In the genomic region with DNA sequence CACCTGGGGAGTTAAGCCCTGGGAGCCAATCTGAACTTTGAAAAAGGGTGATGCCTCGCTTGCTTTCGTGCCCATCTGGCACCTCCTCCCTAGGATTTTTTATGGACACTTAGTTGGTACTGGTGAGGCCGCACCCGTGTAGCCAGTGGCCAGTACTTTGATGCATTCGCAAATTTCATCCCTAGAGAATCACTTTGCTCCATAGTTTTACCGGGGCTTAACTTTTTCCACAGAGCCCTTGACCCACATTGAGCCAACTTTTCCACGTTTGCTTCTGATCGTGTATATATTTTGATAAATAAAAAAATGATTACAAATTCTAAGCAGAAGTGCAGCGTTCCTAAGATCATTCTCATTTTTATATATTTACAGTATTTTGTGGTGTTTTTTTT, we compare ENCODE assay signal across 8 mouse cellular contexts. TPM values are rescaled to one million over a fixed set of nuclear protein-coding genes. Genes with fewer than 3 reads are reported as not detected.
A peak's percentile ranks its signal among the peaks of the same experiment; 100 is the strongest.
DNase-seq lines count a peak whose midpoint lies in the region; ATAC-seq and TF ChIP-seq lines count a peak whose summit lies in the region.

No protein-coding gene starts in this region.

- no peaks in the 10 kb centered on the region for H3K9me3 ChIP-seq in heart, embryonic 14.5 days (ENCODE audit: control insufficient read depth, low read length)
- no peaks in the 10 kb centered on the region for H3K9me3 ChIP-seq in G1E (replicated peaks)
- H3K9me3 ChIP-seq in hindbrain, embryonic 10.5 days, result no peaks in the 10 kb centered on the region
- no peaks in the 10 kb centered on the region for H3K9me3 ChIP-seq in midbrain, embryonic 11.5 days (ENCODE audit: control insufficient read depth, low read length)

- WGBS in heart, embryonic 14.5 days, result 18% methylated on average over 9 of the region's 9 CpGs
- WGBS in hindbrain, embryonic 10.5 days, result 22% methylated on average over 9 of the region's 9 CpGs
- WGBS in midbrain, embryonic 11.5 days, result 19% methylated on average over 9 of the region's 9 CpGs

- no peak for TF ChIP-seq CTCF in G1E (IDR thresholded peaks at IDR 0.05; ENCODE audit: low read depth, low read length)

- H3K4me2 ChIP-seq in heart, embryonic 14.5 days (ENCODE audit: low read length), result peak overlapping the region; percentile 63
- peak overlapping the region; percentile 44 for H3K4me2 ChIP-seq in midbrain, embryonic 11.5 days

- H3K27ac ChIP-seq in heart, embryonic 14.5 days (replicated peaks in 1 of 2; ENCODE audit: control insufficient read depth in 1 of 2, insufficient read depth in 1 of 2, low read depth in 2 of 2, low read length in 2 of 2), result peak overlapping the region; percentile 70 to 86
- peak overlapping the region; percentile 92 for H3K27ac ChIP-seq in hindbrain, embryonic 10.5 days
- H3K27ac ChIP-seq in midbrain, embryonic 11.5 days (ENCODE audit: low read depth, low read length), result peak overlapping the region; percentile 57; the same call in 1 of the 2 replicates

- peaks cover 15% of the 10 kb centered on the region for H3K36me3 ChIP-seq in heart, embryonic 14.5 days (ENCODE audit: control insufficient read depth, insufficient read depth, low read length)
- peaks cover 27% of the 10 kb centered on the region for H3K36me3 ChIP-seq in G1E (replicated peaks)
- H3K36me3 ChIP-seq in hindbrain, embryonic 10.5 days, result peaks cover 28% of the 10 kb centered on the region
- no peaks in the 10 kb centered on the region for H3K36me3 ChIP-seq in midbrain, embryonic 11.5 days (ENCODE audit: control insufficient read depth, insufficient read depth, low read length)

- H3K9ac ChIP-seq in heart, embryonic 14.5 days (ENCODE audit: low read length), result peak overlapping the region; percentile 84
- peak overlapping the region; percentile 71 for H3K9ac ChIP-seq in midbrain, embryonic 11.5 days (ENCODE audit: low read length)

- DNase-seq in heart, postnatal 4 days, result no peak
- DNase-seq in G1E (ENCODE audit: low spot score), result no peak
- no peak for DNase-seq in hindbrain, embryonic 10.5 days (ENCODE audit: low spot score)
- DNase-seq in midbrain, embryonic 11.5 days (ENCODE audit: low spot score, missing footprints), result no peak
- no peak for DNase-seq in cerebellum, adult 11-12 months
- no peak for DNase-seq in left cerebral cortex, adult 9 months (ENCODE audit: low spot score in 2 of 2)
- DNase-seq in embryo, embryonic 10 days (ENCODE audit: low spot score), result no peak

- H3K4me3 ChIP-seq in heart, embryonic 14.5 days (ENCODE audit: control insufficient read depth in 1 of 2, insufficient read depth in 1 of 2, low read depth in 1 of 2, low read length in 2 of 2), result peak overlapping the region; percentile 71 to 74
- peak overlapping the region; percentile 86 for H3K4me3 ChIP-seq in G1E (ENCODE audit: low read depth, low read length)
- H3K4me3 ChIP-seq in hindbrain, embryonic 10.5 days, result peak overlapping the region; percentile 69
- H3K4me3 ChIP-seq in midbrain, embryonic 11.5 days (ENCODE audit: low read depth, low read length), result peak overlapping the region; percentile 66

- H3K27me3 ChIP-seq in heart, embryonic 14.5 days (ENCODE audit: control insufficient read depth, insufficient read depth, low read length), result no peaks in the 10 kb centered on the region
- H3K27me3 ChIP-seq in G1E (ENCODE audit: insufficient read depth, low read length), result no peaks in the 10 kb centered on the region
- peaks cover 5% of the 10 kb centered on the region; the same call in 1 of the 2 replicates for H3K27me3 ChIP-seq in hindbrain, embryonic 10.5 days (ENCODE audit: insufficient read depth, poor library complexity, severe bottlenecking)
- no peaks in the 10 kb centered on the region for H3K27me3 ChIP-seq in midbrain, embryonic 11.5 days (ENCODE audit: control insufficient read depth, insufficient read depth, low read length)

- ATAC-seq in heart, embryonic 14.5 days (ENCODE audit: insufficient number of reproducible peaks, insufficient read depth, low FRiP score, low read depth), result no peak
- ATAC-seq in G1E (ENCODE audit: extremely low read depth, insufficient number of reproducible peaks, low FRiP score, poor library complexity, severe bottlenecking), result no peak
- ATAC-seq in midbrain, embryonic 11.5 days (ENCODE audit: low FRiP score), result no peak

- H3K4me1 ChIP-seq in heart, embryonic 14.5 days (ENCODE audit: control insufficient read depth in 2 of 2, insufficient read depth in 2 of 2, low read length in 2 of 2), result 0 out of 4 replicates have a peak, but pooled peaks cover 0 to 3% of the 10 kb centered on the region in 2 experiments
- peaks cover 9% of the 10 kb centered on the region; the same call in 1 of the 2 replicates for H3K4me1 ChIP-seq in G1E (ENCODE audit: insufficient read depth, low read depth, low read length)
- H3K4me1 ChIP-seq in hindbrain, embryonic 10.5 days (replicated peaks), result peaks cover 7% of the 10 kb centered on the region
- H3K4me1 ChIP-seq in midbrain, embryonic 11.5 days (ENCODE audit: control insufficient read depth, insufficient read depth, low read length), result no peaks in the 10 kb centered on the region

RNA-seq across cellular contexts. Expression of gene Eif1ax, which starts 0.8 kb away (rescaled TPM):
- polyA plus RNA-seq in heart, embryonic 14.5 days (2014; fragmentation: Nextera tagmentation; extraction: Ambion mirVana), result 93.8 and 97.4 TPM in 2 replicates
- total RNA-seq in heart, postnatal 4 days (2021), result 100 to 1,000 TPM; 103 to 114 TPM
- total RNA-seq in G1E (2014; fragmentation: Nextera tagmentation) (61.6 and 76.9 TPM in 2 replicates), G1E (2017) (55.2 and 56.2 TPM in 2 replicates)
- 542 and 658 TPM in 2 replicates for polyA plus RNA-seq in G1E (2012)
- polyA plus RNA-seq in hindbrain, embryonic 10.5 days (2016; fragmentation: Nextera tagmentation; extraction: Ambion mirVana), result 154 and 156 TPM in 2 replicates
- polyA plus RNA-seq in midbrain, embryonic 11.5 days (2014; fragmentation: Nextera tagmentation; extraction: Ambion mirVana), result 156 and 164 TPM in 2 replicates

RNA-seq across cellular contexts. Expression of gene Map7d2, which starts 41.6 kb away (rescaled TPM):
- polyA plus RNA-seq in heart, embryonic 14.5 days (2014; fragmentation: Nextera tagmentation; extraction: Ambion mirVana), result 0.61 and 0.86 TPM in 2 replicates
- under 1 TPM; 0.86 to 0.95 TPM for total RNA-seq in heart, postnatal 4 days (2021)
- total RNA-seq in G1E (2014; fragmentation: Nextera tagmentation) (not detected in 2 replicates), G1E (2017) (0.16 TPM in 1 of 2 replicates, not detected in the other)
- not detected in 2 replicates for polyA plus RNA-seq in G1E (2012)
- polyA plus RNA-seq in hindbrain, embryonic 10.5 days (2016; fragmentation: Nextera tagmentation; extraction: Ambion mirVana), result 11.2 and 12.8 TPM in 2 replicates
- 13.5 and 14.3 TPM in 2 replicates for polyA plus RNA-seq in midbrain, embryonic 11.5 days (2014; fragmentation: Nextera tagmentation; extraction: Ambion mirVana)
